Mouse (Mus musculus): ENCODE data around the gene Nrip1. TPM values are rescaled to one million over a fixed set of nuclear protein-coding genes. Genes with fewer than 3 reads are reported as not detected.
"Not testable (repeated sequence)": the region's sequence is repeated elsewhere in the genome, so short reads cannot be mapped to it uniquely, and the experiment has no call there.

Nrip1 gene
- polyA plus RNA-seq, 1 experiment, result 15.3 TPM

DNA sequence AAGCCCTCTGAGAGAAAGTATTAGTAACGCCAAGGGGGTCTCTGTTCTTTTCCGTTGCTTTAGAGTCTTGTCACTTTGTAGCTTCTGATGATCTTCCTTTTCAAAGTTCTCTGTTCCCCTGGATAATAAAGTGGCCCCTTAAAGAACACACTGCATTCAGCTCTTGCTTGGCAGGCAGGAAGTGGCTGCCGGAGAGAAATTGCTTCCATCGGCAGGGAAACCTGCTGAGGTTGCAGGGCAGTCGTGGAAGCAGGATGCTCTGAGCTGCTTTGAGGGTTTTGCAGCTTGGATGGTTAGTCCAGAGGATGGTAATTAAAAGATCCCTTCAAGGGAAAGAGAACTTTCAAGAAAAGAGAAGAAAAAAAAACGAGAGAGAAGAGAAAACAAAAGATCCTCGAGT lies 33.3 kb upstream of the Nrip1 start:
- H3K27me3 ChIP-seq (ENCODE audit: control insufficient read depth, insufficient read depth, low read length, poor library complexity, severe bottlenecking), result no peaks in the 10 kb centered on the region
- no peaks in the 10 kb centered on the region for H3K4me1 ChIP-seq (ENCODE audit: control insufficient read depth, insufficient read depth, low read length)
- no peak for TF ChIP-seq EP300 (IDR thresholded peaks at IDR 0.05; ENCODE audit: insufficient read depth, low read depth, low read length)
- H3K9ac ChIP-seq (ENCODE audit: low read depth, poor library complexity, severe bottlenecking), result no peak overlapping the region
- no peaks in the 10 kb centered on the region for H3K36me3 ChIP-seq (ENCODE audit: control insufficient read depth, insufficient read depth, low read length, poor library complexity, severe bottlenecking)
- H3K4me3 ChIP-seq (ENCODE audit: low read depth, low read length), result no peak overlapping the region
- H3K27ac ChIP-seq (ENCODE audit: insufficient read depth, low read length), result no peak overlapping the region
- H3K9me3 ChIP-seq (replicated peaks; ENCODE audit: control insufficient read depth, insufficient read depth, low read length, poor library complexity, severe bottlenecking), result no peaks in the 10 kb centered on the region

- Histone ChIP-seq H3K27me3 (ENCODE audit: control insufficient read depth, insufficient read depth, low read length, poor library complexity, severe bottlenecking) (no peaks in the 10 kb centered on the region), H3K9me3 (replicated peaks; ENCODE audit: control insufficient read depth, insufficient read depth, low read length, poor library complexity, severe bottlenecking) (no peaks in the 10 kb centered on the region), H3K9ac (ENCODE audit: low read depth, poor library complexity, severe bottlenecking) (no peak overlapping the region), H3K36me3 (ENCODE audit: control insufficient read depth, insufficient read depth, low read length, poor library complexity, severe bottlenecking) (no peaks in the 10 kb centered on the region), H3K4me3 (ENCODE audit: low read depth, low read length) (no peak overlapping the region), H3K27ac (ENCODE audit: insufficient read depth, low read length) (no peak overlapping the region), H3K4me1 (ENCODE audit: control insufficient read depth, insufficient read depth, low read length) (no peaks in the 10 kb centered on the region)
- TF ChIP-seq POLR2A (IDR thresholded peaks at IDR 0.05; ENCODE audit: insufficient read depth, low read length), result no peak
- TF ChIP-seq EP300 (IDR thresholded peaks at IDR 0.05; ENCODE audit: insufficient read depth, low read depth, low read length), result no peak
- no peak for TF ChIP-seq CTCF (IDR thresholded peaks at IDR 0.05; ENCODE audit: low read depth, low read length)
Measured at GRCm38 (mm10) chr16:76406319-76406718, 32.7 kb upstream of the Nrip1 start.

DNA sequence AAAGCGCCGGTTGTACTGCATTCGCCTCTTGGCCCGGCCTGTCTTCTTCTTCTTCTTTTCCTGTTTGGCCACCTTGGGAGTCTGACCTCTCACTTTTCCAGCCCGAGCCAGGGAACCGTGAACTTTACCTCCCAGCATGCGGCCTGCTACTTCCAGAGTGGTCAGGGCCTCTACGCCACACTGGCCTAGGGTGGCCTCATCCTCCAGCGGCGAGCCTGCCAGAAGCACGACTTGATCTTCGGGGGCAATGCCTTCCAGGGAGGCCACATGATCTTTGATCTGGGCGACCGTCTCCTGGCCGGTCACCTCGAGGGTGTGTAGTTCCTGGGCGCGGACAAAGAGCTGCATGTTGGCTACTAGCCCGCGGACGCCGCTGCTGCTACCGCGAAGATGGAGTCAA lies 29.7 kb upstream of the Nrip1 start:
- not testable (repeated sequence) for H3K4me1 ChIP-seq (ENCODE audit: control insufficient read depth, insufficient read depth, low read length); H3K27ac ChIP-seq (ENCODE audit: insufficient read depth, low read length); H3K9ac ChIP-seq (ENCODE audit: low read depth, poor library complexity, severe bottlenecking); H3K4me3 ChIP-seq (ENCODE audit: low read depth, low read length); H3K36me3 ChIP-seq (ENCODE audit: control insufficient read depth, insufficient read depth, low read length, poor library complexity, severe bottlenecking); H3K9me3 ChIP-seq (replicated peaks; ENCODE audit: control insufficient read depth, insufficient read depth, low read length, poor library complexity, severe bottlenecking); H3K27me3 ChIP-seq (ENCODE audit: control insufficient read depth, insufficient read depth, low read length, poor library complexity, severe bottlenecking)

DNA sequence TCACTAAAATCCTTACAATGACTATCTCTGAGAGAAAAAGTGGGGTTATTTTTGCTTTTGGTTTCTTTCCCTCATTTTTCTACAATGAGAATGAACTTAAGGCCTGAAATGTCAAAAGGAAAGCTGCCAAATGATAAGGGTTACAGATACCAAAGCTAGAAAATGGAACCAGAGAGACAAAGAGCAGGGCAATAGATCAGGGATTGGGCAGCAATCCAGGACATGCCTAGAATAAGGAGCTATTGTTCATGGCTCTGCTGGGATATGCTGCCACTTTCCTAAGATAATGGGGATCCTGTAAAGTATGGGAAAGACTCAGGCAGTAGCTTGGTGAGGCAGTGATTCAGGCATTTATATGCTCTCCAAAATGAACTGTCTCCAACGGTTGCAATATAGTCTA lies 22.9 kb upstream of the Nrip1 start:
- no peaks in the 10 kb centered on the region for H3K27me3 ChIP-seq (ENCODE audit: control insufficient read depth, insufficient read depth, low read length, poor library complexity, severe bottlenecking)
- TF ChIP-seq CTCF (IDR thresholded peaks at IDR 0.05; ENCODE audit: low read depth, low read length) (no peak), EP300 (IDR thresholded peaks at IDR 0.05; ENCODE audit: insufficient read depth, low read depth, low read length) (no peak)

GRCm38 (mm10) chr16:76393267-76393666 lies 19.6 kb upstream of the Nrip1 start:
- H3K4me3 ChIP-seq (ENCODE audit: low read depth, low read length), result no peak overlapping the region
- H3K9ac ChIP-seq (ENCODE audit: low read depth, poor library complexity, severe bottlenecking), result no peak overlapping the region
- H3K27ac ChIP-seq (ENCODE audit: insufficient read depth, low read length), result no peak overlapping the region
- TF ChIP-seq EP300 (IDR thresholded peaks at IDR 0.05; ENCODE audit: insufficient read depth, low read depth, low read length) (no peak), CTCF (IDR thresholded peaks at IDR 0.05; ENCODE audit: low read depth, low read length) (no peak), POLR2A (IDR thresholded peaks at IDR 0.05; ENCODE audit: insufficient read depth, low read length) (no peak)
- H3K27me3 ChIP-seq (ENCODE audit: control insufficient read depth, insufficient read depth, low read length, poor library complexity, severe bottlenecking), result no peaks in the 10 kb centered on the region
- no peaks in the 10 kb centered on the region for H3K36me3 ChIP-seq (ENCODE audit: control insufficient read depth, insufficient read depth, low read length, poor library complexity, severe bottlenecking)
- H3K4me1 ChIP-seq (ENCODE audit: control insufficient read depth, insufficient read depth, low read length), result no peaks in the 10 kb centered on the region
- H3K9me3 ChIP-seq (replicated peaks; ENCODE audit: control insufficient read depth, insufficient read depth, low read length, poor library complexity, severe bottlenecking), result no peaks in the 10 kb centered on the region

More for the DNA sequence above, 22.9 kb upstream of the Nrip1 start:
- no peaks in the 10 kb centered on the region for H3K9me3 ChIP-seq (replicated peaks; ENCODE audit: control insufficient read depth, insufficient read depth, low read length, poor library complexity, severe bottlenecking)
- no peak overlapping the region for H3K9ac ChIP-seq (ENCODE audit: low read depth, poor library complexity, severe bottlenecking)
- H3K36me3 ChIP-seq (ENCODE audit: control insufficient read depth, insufficient read depth, low read length, poor library complexity, severe bottlenecking), result no peaks in the 10 kb centered on the region
- H3K4me1 ChIP-seq (ENCODE audit: control insufficient read depth, insufficient read depth, low read length), result no peaks in the 10 kb centered on the region
- no peak overlapping the region for H3K27ac ChIP-seq (ENCODE audit: insufficient read depth, low read length)
- H3K4me3 ChIP-seq (ENCODE audit: low read depth, low read length), result no peak overlapping the region

- H3K4me3 ChIP-seq (ENCODE audit: low read depth, low read length), result no peak overlapping the region
- no peak overlapping the region for H3K27ac ChIP-seq (ENCODE audit: insufficient read depth, low read length)
- no peaks in the 10 kb centered on the region for H3K27me3 ChIP-seq (ENCODE audit: control insufficient read depth, insufficient read depth, low read length, poor library complexity, severe bottlenecking)
- TF ChIP-seq CTCF (IDR thresholded peaks at IDR 0.05; ENCODE audit: low read depth, low read length) (no peak), EP300 (IDR thresholded peaks at IDR 0.05; ENCODE audit: insufficient read depth, low read depth, low read length) (no peak), POLR2A (IDR thresholded peaks at IDR 0.05; ENCODE audit: insufficient read depth, low read length) (no peak)
- no peak overlapping the region for H3K9ac ChIP-seq (ENCODE audit: low read depth, poor library complexity, severe bottlenecking)
- no peaks in the 10 kb centered on the region for H3K36me3 ChIP-seq (ENCODE audit: control insufficient read depth, insufficient read depth, low read length, poor library complexity, severe bottlenecking)
- no peaks in the 10 kb centered on the region for H3K4me1 ChIP-seq (ENCODE audit: control insufficient read depth, insufficient read depth, low read length)
- no peaks in the 10 kb centered on the region for H3K9me3 ChIP-seq (replicated peaks; ENCODE audit: control insufficient read depth, insufficient read depth, low read length, poor library complexity, severe bottlenecking)
Measured at GRCm38 (mm10) chr16:76386496-76386895, 12.9 kb upstream of the Nrip1 start.

DNA sequence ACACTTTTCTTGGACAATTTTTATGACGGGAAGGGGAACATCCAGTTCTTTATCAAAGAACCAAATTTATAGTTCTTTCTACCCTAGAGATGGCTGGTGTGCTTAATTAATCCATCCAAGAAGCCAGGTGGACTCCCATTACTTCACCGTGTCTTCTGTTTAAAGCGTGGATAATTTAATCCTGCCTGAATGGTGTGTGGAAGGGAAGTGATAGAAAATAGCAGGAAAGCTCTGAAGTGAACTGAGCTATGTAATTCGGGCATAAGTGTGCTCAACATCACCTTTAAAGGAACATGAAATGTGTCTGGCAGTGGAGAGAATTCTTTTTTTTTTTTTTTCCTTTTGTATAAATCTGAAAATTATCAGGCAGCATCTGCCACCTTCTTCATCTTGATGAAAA lies 12.4 kb upstream of the Nrip1 start:
- Histone ChIP-seq H3K36me3 (ENCODE audit: control insufficient read depth, insufficient read depth, low read length, poor library complexity, severe bottlenecking) (no peaks in the 10 kb centered on the region), H3K4me1 (ENCODE audit: control insufficient read depth, insufficient read depth, low read length) (no peaks in the 10 kb centered on the region), H3K9ac (ENCODE audit: low read depth, poor library complexity, severe bottlenecking) (no peak overlapping the region), H3K9me3 (replicated peaks; ENCODE audit: control insufficient read depth, insufficient read depth, low read length, poor library complexity, severe bottlenecking) (no peaks in the 10 kb centered on the region), H3K4me3 (ENCODE audit: low read depth, low read length) (no peak overlapping the region), H3K27ac (ENCODE audit: insufficient read depth, low read length) (no peak overlapping the region), H3K27me3 (ENCODE audit: control insufficient read depth, insufficient read depth, low read length, poor library complexity, severe bottlenecking) (no peaks in the 10 kb centered on the region)
- TF ChIP-seq CTCF (IDR thresholded peaks at IDR 0.05; ENCODE audit: low read depth, low read length) (no peak), POLR2A (IDR thresholded peaks at IDR 0.05; ENCODE audit: insufficient read depth, low read length) (no peak), EP300 (IDR thresholded peaks at IDR 0.05; ENCODE audit: insufficient read depth, low read depth, low read length) (no peak)
